Comparison of ENCODE assay signal across 30 mouse cellular contexts in genomic region chr8:25438021-25438620, GRCm38 (mm10).
A peak's percentile ranks its signal among the peaks of the same experiment; 100 is the strongest.
DNase-seq lines count a peak whose midpoint lies in the region; ATAC-seq and TF ChIP-seq lines count a peak whose summit lies in the region.
"Had no signal": no experiment of that assay in that cellular context is flagged by ENCODE, and none has a peak within 500 bp of the region (broad histone marks: within the 10 kb centered on the region; RNA-seq: fewer than 3 reads in every experiment).

No protein-coding gene starts in this region.

- no peak overlapping the region for H3K4me3 ChIP-seq in embryonic facial prominence, embryonic 14.5 days (ENCODE audit: low read depth, low read length)
- no peak overlapping the region for H3K4me3 ChIP-seq in embryonic facial prominence, embryonic 10.5 days
- H3K4me3 ChIP-seq: forebrain, embryonic 13.5 days; hindbrain, embryonic 13.5 days; left cerebral cortex, adult 2 months; limb, embryonic 12.5 days; liver, embryonic 15.5 days; myocyte; neural tube, embryonic 12.5 days; stomach, embryonic 15.5 days had no signal

- no peak overlapping the region for H3K9ac ChIP-seq in embryonic facial prominence, embryonic 14.5 days (ENCODE audit: low read depth, low read length)
- H3K9ac ChIP-seq: forebrain, embryonic 13.5 days; hindbrain, embryonic 13.5 days; limb, embryonic 12.5 days; liver, embryonic 15.5 days; lung, embryonic 14.5 days; neural tube, embryonic 12.5 days; stomach, embryonic 15.5 days had no signal

- no peaks in the 10 kb centered on the region for H3K9me3 ChIP-seq in embryonic facial prominence, embryonic 14.5 days (ENCODE audit: control insufficient read depth, low read length)
- no peaks in the 10 kb centered on the region; the same call in 1 of the 2 replicates for H3K9me3 ChIP-seq in embryonic facial prominence, embryonic 10.5 days
- H3K9me3 ChIP-seq: forebrain, embryonic 13.5 days; hindbrain, embryonic 13.5 days; limb, embryonic 12.5 days; liver, embryonic 15.5 days; neural tube, embryonic 12.5 days; stomach, embryonic 15.5 days had no signal

- no peak for ATAC-seq in embryonic facial prominence, embryonic 14.5 days (ENCODE audit: low read depth)
- ATAC-seq in Patski, result peak; percentile 15
- ATAC-seq in frontal cortex, adult (ENCODE audit: low TSS enrichment), result no peak
- ATAC-seq: forebrain, embryonic 13.5 days; intestine, postnatal 0 days; midbrain, embryonic 16.5 days had no signal

- H3K4me1 ChIP-seq in embryonic facial prominence, embryonic 14.5 days (ENCODE audit: control insufficient read depth, insufficient read depth, low read length), result peaks cover 24% of the 10 kb centered on the region
- peaks cover 27% of the 10 kb centered on the region for H3K4me1 ChIP-seq in embryonic facial prominence, embryonic 10.5 days
- H3K4me1 ChIP-seq: forebrain, embryonic 13.5 days had no signal

- CTCF ChIA-PET in Patski (lab: Charles Lee), result interaction anchor here (1.0 kb wide), 1 partner anchor 56 kb away, joined by 3 read pairs; no protein-coding TSS in a partner anchor

- in situ Hi-C loops in Patski (cut with MboI; ENCODE audit: low pct_unique_long_range_greater_than_20kb), result no loop called here

- no peaks in the 10 kb centered on the region for H3K36me3 ChIP-seq in embryonic facial prominence, embryonic 14.5 days (ENCODE audit: control insufficient read depth, insufficient read depth, low read length)
- H3K36me3 ChIP-seq in embryonic facial prominence, embryonic 10.5 days (replicated peaks), result no peaks in the 10 kb centered on the region
- H3K36me3 ChIP-seq: hindbrain, embryonic 13.5 days; limb, embryonic 12.5 days; liver, embryonic 15.5 days; neural tube, embryonic 12.5 days; stomach, embryonic 15.5 days had no signal

- H3K4me2 ChIP-seq in embryonic facial prominence, embryonic 14.5 days (ENCODE audit: low read depth, low read length), result no peak overlapping the region
- H3K4me2 ChIP-seq: forebrain, embryonic 13.5 days; heart, embryonic 11.5 days; hindbrain, embryonic 13.5 days; limb, embryonic 12.5 days; liver, embryonic 15.5 days; lung, embryonic 14.5 days; neural tube, embryonic 12.5 days; stomach, embryonic 15.5 days had no signal

- H3K27me3 ChIP-seq in embryonic facial prominence, embryonic 14.5 days (replicated peaks; ENCODE audit: control insufficient read depth, insufficient read depth, low read length), result no peaks in the 10 kb centered on the region
- H3K27me3 ChIP-seq in embryonic facial prominence, embryonic 10.5 days (replicated peaks; ENCODE audit: low read depth, poor library complexity, severe bottlenecking), result peaks cover 23% of the 10 kb centered on the region
- no peaks in the 10 kb centered on the region for H3K27me3 ChIP-seq in Patski
- H3K27me3 ChIP-seq: limb, embryonic 12.5 days; neural tube, embryonic 12.5 days; stomach, embryonic 15.5 days had no signal

- POLR2A ChIA-PET in Patski (lab: Charles Lee), result no interaction called here

- DNase-seq in embryonic facial prominence, embryonic 14.5 days (ENCODE audit: low spot score), result peak; percentile 49
- DNase-seq in embryonic facial prominence, embryonic 10.5 days (ENCODE audit: low spot score), result no peak
- peak; percentile 43 for DNase-seq in 3134 (ENCODE audit: extremely low read depth, insufficient read length, low spot score)
- DNase-seq in Patski (ENCODE audit: low read depth, low spot score), result no peak
- peak; percentile 94 for DNase-seq in fat pad, adult 2 months (ENCODE audit: extremely low read depth, low read depth, low spot score)
- no peak for DNase-seq in right cerebral cortex, postnatal 14 days
- DNase-seq in urinary bladder, adult 18-20 months (ENCODE audit: low spot score in 2 of 2), result no peak
- DNase-seq: adrenal gland, postnatal 36 days; cerebellum, adult 2 months; cerebellum, postnatal 25 days; gastrocnemius, postnatal 25 days; heart, adult 18-20 months; heart, postnatal 36 days; kidney, adult 9 months; kidney, postnatal 25 days; lung, embryonic 14.5 days; lung, postnatal 14 days; thymus, postnatal 14 days had no signal

- WGBS in embryonic facial prominence, embryonic 14.5 days, result 72% methylated on average over 9 of the region's 9 CpGs
- WGBS in embryonic facial prominence, embryonic 10.5 days, result 83% methylated on average over 9 of the region's 9 CpGs

- no peak for TF ChIP-seq CTCF in Patski (IDR thresholded peaks at IDR 0.05)

- no peak overlapping the region for H3K27ac ChIP-seq in embryonic facial prominence, embryonic 14.5 days (replicated peaks; ENCODE audit: low read depth, low read length)
- no peak overlapping the region for H3K27ac ChIP-seq in embryonic facial prominence, embryonic 10.5 days (replicated peaks)
- H3K27ac ChIP-seq: forebrain, embryonic 13.5 days; hindbrain, embryonic 13.5 days; left cerebral cortex, adult 2 months; limb, embryonic 12.5 days; liver, embryonic 15.5 days; neural tube, embryonic 12.5 days; stomach, embryonic 15.5 days had no signal

Comparison
In these comparisons a context has a peak if more than half of its experiments do, and no peak if none do; other contexts are left out.
1. DNase-seq: peak in embryonic facial prominence, embryonic 14.5 days (single experiment), 3134 (single experiment) and fat pad, adult 2 months (single experiment); none in embryonic facial prominence, embryonic 10.5 days (single experiment), Patski (single experiment), right cerebral cortex, postnatal 14 days (single experiment) and urinary bladder, adult 18-20 months (0 of 2).